Mouse (Mus musculus) megakaryocyte, adult 5-6 weeks (primary cell): ENCODE results near the gene Slc25a48. TPM values are rescaled to one million over a fixed set of nuclear protein-coding genes. Genes with fewer than 3 reads are reported as not detected.

Source experiments
- ATAC-seq: 2 replicates; pipeline ENCODE4 v1.8.0; 2016; ENCODE audit warnings: mild to moderate bottlenecking, inconsistent platforms; ENCODE audit not compliant: poor library complexity, severe bottlenecking
- total RNA-seq, 2 experiments: library from RNA; stranded (forward) in 1 of 2; stranded (reverse) in 1 of 2; fragments of 153-499, 151-499 nt in 1 of 2; fragments of 221-1000, 200-1000 nt in 1 of 2; gene quantifications; 2 replicates each; pipeline versions ENCODE4 v1.2.3 to v1.2.4; 2015 to 2017

Gene Slc25a48
- total RNA-seq, 2 experiments from 2014 or later, result not detected

- no peak for ATAC-seq
Measured at GRCm38 (mm10) chr13:56444996-56445395, 6.8 kb downstream of the Slc25a48 start.

GRCm38 (mm10) chr13:56449239-56450030, 11.3 kb downstream of the Slc25a48 start:
- ATAC-seq, result no peak

GRCm38 (mm10) chr13:56450035-56450434, 11.9 kb downstream of the Slc25a48 start:
- ATAC-seq, result no peak

- no peak for ATAC-seq
Measured at GRCm38 (mm10) chr13:56458001-56458400, 19.8 kb downstream of the Slc25a48 start.

- ATAC-seq, result no peak
Measured at GRCm38 (mm10) chr13:56461460-56461859, 23.3 kb downstream of the Slc25a48 start.

- no peak for ATAC-seq
Measured at GRCm38 (mm10) chr13:56462791-56463190, 24.6 kb downstream of the Slc25a48 start.

GRCm38 (mm10) chr13:56463261-56463660, 25.1 kb downstream of the Slc25a48 start:
- no peak for ATAC-seq

GRCm38 (mm10) chr13:56463750-56464149, 25.6 kb downstream of the Slc25a48 start:
- ATAC-seq, result no peak

- no peak for ATAC-seq
Measured at GRCm38 (mm10) chr13:56467786-56468185, 29.6 kb downstream of the Slc25a48 start.

- ATAC-seq, result no peak
Measured at GRCm38 (mm10) chr13:56468536-56468935, 30.4 kb downstream of the Slc25a48 start.

- ATAC-seq, result no peak
Measured at GRCm38 (mm10) chr13:56471211-56471610, 33.1 kb downstream of the Slc25a48 start.

GRCm38 (mm10) chr13:56471951-56472350, 33.8 kb downstream of the Slc25a48 start:
- ATAC-seq, result no peak

GRCm38 (mm10) chr13:56472661-56473060, 34.5 kb downstream of the Slc25a48 start:
- ATAC-seq, result no peak

GRCm38 (mm10) chr13:56475363-56475762, 37.2 kb downstream of the Slc25a48 start:
- peak; percentile 77 for ATAC-seq

GRCm38 (mm10) chr13:56476790-56477189, 38.6 kb downstream of the Slc25a48 start:
- ATAC-seq, result peak; percentile 73

- peak; percentile 64 for ATAC-seq
Measured at GRCm38 (mm10) chr13:56477271-56477670, 39.1 kb downstream of the Slc25a48 start.

GRCm38 (mm10) chr13:56478027-56478426, 39.9 kb downstream of the Slc25a48 start:
- no peak for ATAC-seq

- ATAC-seq, result no peak
Measured at GRCm38 (mm10) chr13:56482146-56482545, 44.0 kb downstream of the Slc25a48 start, which contains the start of gene Il9. TSS of gene Il9 (minus strand) at chr13:56482246.

- ATAC-seq, result no peak
Measured at GRCm38 (mm10) chr13:56488012-56488411, 49.9 kb downstream of the Slc25a48 start.

- ATAC-seq, result no peak
Measured at GRCm38 (mm10) chr13:56494440-56494839, 56.3 kb downstream of the Slc25a48 start.

- ATAC-seq, result no peak
Measured at GRCm38 (mm10) chr13:56500132-56500531, 62.0 kb downstream of the Slc25a48 start.

- ATAC-seq, result no peak
Measured at GRCm38 (mm10) chr13:56500636-56501035, 62.5 kb downstream of the Slc25a48 start.
